Mouse (Mus musculus) hindbrain, embryonic 16.5 days (tissue): ENCODE measurements around the gene Sptb. TPM values are rescaled to one million over a fixed set of nuclear protein-coding genes. Genes with fewer than 3 reads are reported as not detected.

Source experiments
- ATAC-seq: fragments of 200-750 bp; cut with Nextera tagmentation; 2 replicates; pipeline ENCODE4 v1.8.0; 2017; ENCODE audit warnings: moderate TSS enrichment, moderate library complexity
- H3K27ac ChIP-seq: fragments of 300-500 bp; sonication (generic); 2 replicates; pipeline ENCODE4 v1.5.1; 2014; ENCODE audit warnings: low read depth, mild to moderate bottlenecking, control low read depth, low read length, moderate library complexity
- H3K27me3 ChIP-seq: fragments of 300-500 bp; sonication (generic); replicated peaks from 2 replicates; pipeline ENCODE4 v1.6.1; 2014; ENCODE audit warnings: low read length; ENCODE audit not compliant: control insufficient read depth, insufficient read depth
- H3K36me3 ChIP-seq: fragments of 300-500 bp; sonication (generic); 2 replicates; pipeline ENCODE4 v1.6.1; 2014; ENCODE audit warnings: mild to moderate bottlenecking, low read length, moderate library complexity, mixed read lengths; ENCODE audit not compliant: control insufficient read depth, insufficient read depth
- H3K4me1 ChIP-seq: fragments of 300-500 bp; sonication (generic); 2 replicates; pipeline ENCODE4 v1.6.1; 2014; ENCODE audit warnings: low read depth, low read length; ENCODE audit not compliant: control insufficient read depth, insufficient read depth
- H3K4me2 ChIP-seq: fragments of 300-500 bp; sonication (generic); 2 replicates; pipeline ENCODE4 v1.6.1; 2014; ENCODE audit warnings: mild to moderate bottlenecking, low read length, control low read depth, moderate library complexity
- H3K4me3 ChIP-seq: fragments of 300-500 bp; sonication (generic); 2 replicates; pipeline ENCODE4 v1.5.1; 2014; ENCODE audit warnings: mild to moderate bottlenecking, low read length, control low read depth, moderate library complexity
- H3K9ac ChIP-seq: fragments of 300-500 bp; sonication (generic); 2 replicates; pipeline ENCODE4 v1.6.1; 2014; ENCODE audit warnings: low read depth, mild to moderate bottlenecking, control low read depth, low read length, moderate library complexity
- H3K9me3 ChIP-seq: fragments of 300-500 bp; sonication (generic); 2 replicates; pipeline ENCODE4 v1.6.1; 2014; ENCODE audit warnings: mild to moderate bottlenecking, low read length, moderate library complexity; ENCODE audit not compliant: control insufficient read depth
- WGBS: fragments of 180-500 bp; shearing (Covaris S2); extraction: QIAGEN DNeasy Blood & Tissue Kit; methylation state at CpG from one replicate; pipeline ENCODE4 v1.1.7; 2014; 5-methylcytosine and 5-hydroxymethylcytosine counted together
- polyA plus RNA-seq: library from polyadenylated mRNA; unstranded; fragments of >200 nt; fragmentation: Nextera tagmentation; extraction: Ambion mirVana; gene quantifications from 2 replicates; pipeline ENCODE4 v1.2.1, GENCODE M21; 2015

Gene Sptb
- polyA plus RNA-seq, 1 experiment from 2014 or later, result 7.0 TPM

DNA sequence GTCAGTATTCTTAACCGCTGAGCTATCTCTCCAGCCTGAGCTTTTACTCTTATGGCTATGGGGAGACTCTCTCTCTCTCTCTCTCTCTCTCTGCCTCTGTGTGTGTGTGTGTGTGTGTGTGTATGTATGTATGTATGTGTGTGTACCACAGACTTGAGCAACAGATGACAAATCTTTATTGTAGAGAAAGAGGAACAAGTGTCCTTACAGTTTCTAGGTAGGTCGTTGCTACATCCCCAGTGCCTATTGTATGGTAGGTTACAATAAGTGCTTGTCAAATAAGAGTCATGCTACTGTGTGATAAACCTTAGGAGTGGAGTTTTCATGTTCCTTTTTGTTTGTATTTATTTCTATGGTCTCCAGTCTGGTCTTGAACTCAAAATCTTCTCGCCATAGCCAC is 170.2 kb downstream of the Sptb start:
- H3K9ac ChIP-seq, result no peak overlapping the region
- H3K4me1 ChIP-seq, result no peaks in the 10 kb centered on the region
- no peaks in the 10 kb centered on the region for H3K36me3 ChIP-seq
- no peak overlapping the region for H3K4me3 ChIP-seq
- ATAC-seq, result no peak
- peaks cover 2% of the 10 kb centered on the region; the same call in 1 of the 2 replicates for H3K9me3 ChIP-seq
- H3K4me2 ChIP-seq, result no peak overlapping the region
- H3K27me3 ChIP-seq, result peaks cover 7% of the 10 kb centered on the region; the same call in 1 of the 2 replicates
- H3K27ac ChIP-seq, result no peak overlapping the region
- WGBS, result 91% methylated on average over 3 of the region's 3 CpGs

DNA sequence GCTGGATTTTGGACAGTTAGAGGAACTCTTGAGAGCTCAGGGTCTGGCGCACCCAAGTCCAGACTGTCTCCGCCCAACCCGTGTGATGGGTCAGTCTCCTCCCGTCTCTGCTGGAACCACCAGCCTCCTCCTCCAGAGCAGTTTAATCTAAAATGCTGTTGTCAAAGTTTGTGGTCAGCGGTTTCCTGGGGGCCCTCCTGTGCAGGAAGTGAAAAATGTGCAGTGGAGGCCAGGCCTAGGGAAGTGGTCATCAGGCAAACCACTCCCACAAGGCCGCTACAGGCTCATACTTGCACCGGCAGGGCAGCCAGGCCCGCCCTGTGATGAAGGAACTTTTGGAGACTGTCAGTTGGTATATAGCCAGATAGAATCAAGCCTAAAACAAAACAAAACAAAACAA is 172.9 kb downstream of the Sptb start:
- Histone ChIP-seq H3K27me3 (peaks cover 15% of the 10 kb centered on the region), H3K9me3 (peaks cover 2% of the 10 kb centered on the region; the same call in 1 of the 2 replicates), H3K9ac (no peak overlapping the region), H3K4me1 (peaks cover 16% of the 10 kb centered on the region), H3K27ac (no peak overlapping the region), H3K4me2 (no peak overlapping the region), H3K4me3 (no peak overlapping the region), H3K36me3 (no peaks in the 10 kb centered on the region)
- ATAC-seq, result no peak
- WGBS, result 88% methylated on average over 8 of the region's 8 CpGs

GRCm38 (mm10) chr12:76536591-76537153 is 173.7 kb downstream of the Sptb start:
- no peaks in the 10 kb centered on the region for H3K36me3 ChIP-seq
- 80% methylated on average over 8 of the region's 8 CpGs for WGBS
- no peak overlapping the region for H3K9ac ChIP-seq
- peaks cover 16% of the 10 kb centered on the region for H3K4me1 ChIP-seq
- no peak overlapping the region for H3K27ac ChIP-seq
- no peak overlapping the region for H3K4me2 ChIP-seq
- peaks cover 2% of the 10 kb centered on the region; the same call in 1 of the 2 replicates for H3K9me3 ChIP-seq
- no peak overlapping the region for H3K4me3 ChIP-seq
- peaks cover 17% of the 10 kb centered on the region for H3K27me3 ChIP-seq
- ATAC-seq, result no peak

DNA sequence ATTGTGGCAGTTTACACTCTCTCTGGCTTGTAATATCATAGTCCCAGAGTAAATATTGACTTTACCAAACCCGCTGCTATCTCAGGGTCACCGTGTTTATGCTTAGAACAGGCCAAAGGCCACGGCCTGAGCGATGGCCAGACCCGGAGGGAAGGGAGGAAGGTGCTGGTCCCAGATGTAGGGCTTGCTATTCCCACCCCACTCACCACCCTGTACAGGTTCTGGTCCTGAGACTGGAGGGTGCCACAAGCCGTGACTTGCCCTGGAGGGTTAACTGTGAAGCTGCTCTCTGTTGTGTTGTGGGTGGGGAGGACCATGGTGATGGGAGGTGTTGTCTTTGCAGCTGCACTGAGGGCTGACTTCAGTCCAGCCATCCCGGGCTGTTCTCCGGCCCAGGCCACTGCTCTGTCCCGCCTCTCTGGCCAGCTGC is 174.9 kb downstream of the Sptb start:
- Histone ChIP-seq H3K4me2 (peak overlapping the region; percentile 8; the same call in 1 of the 2 replicates), H3K9me3 (peaks cover 2% of the 10 kb centered on the region; the same call in 1 of the 2 replicates), H3K27ac (no peak overlapping the region), H3K27me3 (peaks cover 25% of the 10 kb centered on the region), H3K9ac (no peak overlapping the region), H3K4me3 (no peak overlapping the region), H3K36me3 (no peaks in the 10 kb centered on the region), H3K4me1 (peaks cover 16% of the 10 kb centered on the region)
- WGBS, result 68% methylated on average over 9 of the region's 9 CpGs
- no peak for ATAC-seq

- peak overlapping the region; percentile 69 for H3K4me3 ChIP-seq
- 27% methylated on average over 9 of the region's 9 CpGs for WGBS
- H3K27me3 ChIP-seq, result peaks cover 25% of the 10 kb centered on the region
- peaks cover 2% of the 10 kb centered on the region; the same call in 1 of the 2 replicates for H3K9me3 ChIP-seq
- peaks cover 16% of the 10 kb centered on the region for H3K4me1 ChIP-seq
- peak overlapping the region; percentile 100 for H3K4me2 ChIP-seq
- H3K9ac ChIP-seq, result peak overlapping the region; percentile 9; the same call in 1 of the 2 replicates
- ATAC-seq, result no peak
- H3K27ac ChIP-seq, result no peak overlapping the region
- H3K36me3 ChIP-seq, result no peaks in the 10 kb centered on the region
Measured at GRCm38 (mm10) chr12:76534641-76535283, 175.6 kb downstream of the Sptb start.

DNA sequence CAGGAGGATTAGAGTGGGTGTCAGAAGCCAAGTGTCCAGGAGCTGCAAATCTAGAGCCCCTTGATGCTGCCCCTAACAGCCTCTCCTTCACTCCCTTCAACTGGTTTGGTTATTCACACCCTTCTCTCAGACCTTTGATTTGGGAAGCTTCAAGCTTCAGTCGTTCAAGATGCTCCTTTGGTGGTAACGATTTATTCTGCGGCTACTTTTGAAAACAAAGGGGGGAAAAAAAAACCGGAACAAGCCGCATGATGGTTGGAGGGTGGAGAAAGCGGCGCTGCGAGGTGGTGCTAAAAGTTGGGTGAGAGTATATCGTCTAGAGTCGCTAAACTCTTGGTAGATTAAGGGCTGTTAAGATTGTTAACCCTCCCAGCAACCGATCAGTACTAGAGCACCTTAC is 176.1 kb downstream of the Sptb start:
- Histone ChIP-seq H3K27me3 (peaks cover 25% of the 10 kb centered on the region), H3K9ac (peak overlapping the region; percentile 70), H3K9me3 (no peaks in the 10 kb centered on the region), H3K4me1 (peaks cover 16% of the 10 kb centered on the region), H3K4me3 (peak overlapping the region; percentile 69), H3K4me2 (peak overlapping the region; percentile 100), H3K27ac (no peak overlapping the region), H3K36me3 (no peaks in the 10 kb centered on the region)
- no peak for ATAC-seq
- WGBS, result 5% methylated on average over 11 of the region's 11 CpGs

GRCm38 (mm10) chr12:76533377-76534222 is 176.7 kb downstream of the Sptb start:
- Histone ChIP-seq H3K27ac (0 out of 2 replicates have a peak overlapping the region, but pooled peaks have one; percentile 21), H3K4me1 (peaks cover 16% of the 10 kb centered on the region), H3K36me3 (no peaks in the 10 kb centered on the region), H3K27me3 (peaks cover 25% of the 10 kb centered on the region), H3K9ac (peak overlapping the region; percentile 70), H3K4me2 (peak overlapping the region; percentile 100), H3K4me3 (peak overlapping the region; percentile 69), H3K9me3 (no peaks in the 10 kb centered on the region)
- ATAC-seq, result peak; percentile 79
- WGBS, result under 1% methylated on average over 58 of the region's 74 CpGs

DNA sequence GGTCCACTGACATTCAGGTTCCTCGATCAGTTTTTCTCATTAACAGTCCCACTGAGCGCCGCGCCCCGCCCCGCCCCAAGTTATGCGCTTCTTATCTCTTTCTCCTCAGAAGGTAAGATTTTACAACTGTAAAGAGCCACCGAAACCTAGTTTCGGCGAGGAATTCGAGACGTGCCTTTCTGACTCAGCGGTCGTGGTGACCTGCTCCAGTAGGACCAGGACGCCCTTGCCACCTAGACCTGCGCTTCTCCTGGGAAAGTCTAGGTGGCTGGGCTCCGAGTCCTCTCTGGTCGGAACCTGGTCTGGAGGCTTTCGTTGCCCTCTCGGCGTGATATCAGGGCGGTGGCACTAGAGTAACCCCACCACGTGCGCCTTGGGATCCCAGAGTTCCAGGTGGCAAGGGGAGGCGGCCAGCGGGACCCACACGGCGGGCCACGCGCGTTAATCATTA is 177.4 kb downstream of the Sptb start:
- 0 out of 2 replicates have a peak overlapping the region, but pooled peaks have one; percentile 21 for H3K27ac ChIP-seq
- no peaks in the 10 kb centered on the region for H3K36me3 ChIP-seq
- no peaks in the 10 kb centered on the region for H3K9me3 ChIP-seq
- peaks cover 25% of the 10 kb centered on the region for H3K27me3 ChIP-seq
- WGBS, result under 1% methylated on average over 31 of the region's 31 CpGs
- H3K4me2 ChIP-seq, result peak overlapping the region; percentile 100
- H3K4me3 ChIP-seq, result peak overlapping the region; percentile 69
- H3K9ac ChIP-seq, result peak overlapping the region; percentile 70
- H3K4me1 ChIP-seq, result peaks cover 16% of the 10 kb centered on the region
- peak; percentile 44; the same call in 1 of the 2 replicates for ATAC-seq
